Mouse (Mus musculus): Measurements from ENCODE around the gene Mrpl53. TPM values are rescaled to one million over a fixed set of nuclear protein-coding genes. Genes with fewer than 3 reads are reported as not detected.
A peak's percentile ranks its signal among the peaks of the same experiment; 100 is the strongest.

Mrpl53 gene
- polyA plus RNA-seq, 1 experiment, result 91.1 TPM

- Histone ChIP-seq H3K4me3 (ENCODE audit: insufficient read depth, low read depth, low read length) (no peak overlapping the region), H3K4me1 (ENCODE audit: control insufficient read depth, insufficient read depth, low read length) (peaks cover 8% of the 10 kb centered on the region; the same call in 1 of the 2 replicates), H3K27ac (ENCODE audit: insufficient read depth, low read depth, low read length) (no peak overlapping the region), H3K36me3 (ENCODE audit: control insufficient read depth, insufficient read depth, low read length) (no peaks in the 10 kb centered on the region), H3K27me3 (replicated peaks; ENCODE audit: control insufficient read depth, insufficient read depth, low read length) (no peaks in the 10 kb centered on the region)
- DNase-seq, result no peak
- 87% methylated on average over 6 of the region's 6 CpGs for WGBS
- no peak for TF ChIP-seq POLR2A (IDR thresholded peaks at IDR 0.05; ENCODE audit: low read depth, low read length)
- TF ChIP-seq CTCF (conservative IDR thresholded peaks at IDR 0.05; ENCODE audit: insufficient read depth, insufficient read length, low read depth, low read length), result no peak
Observed at GRCm38 (mm10) chr6:83095968-83096367, 12.9 kb upstream of the Mrpl53 start.

GRCm38 (mm10) chr6:83098411-83098810 lies 10.4 kb upstream of the Mrpl53 start:
- Histone ChIP-seq H3K27me3 (replicated peaks; ENCODE audit: control insufficient read depth, insufficient read depth, low read length) (no peaks in the 10 kb centered on the region), H3K4me1 (ENCODE audit: control insufficient read depth, insufficient read depth, low read length) (peaks cover 19% of the 10 kb centered on the region), H3K27ac (ENCODE audit: insufficient read depth, low read depth, low read length) (no peak overlapping the region), H3K36me3 (ENCODE audit: control insufficient read depth, insufficient read depth, low read length) (no peaks in the 10 kb centered on the region), H3K4me3 (ENCODE audit: insufficient read depth, low read depth, low read length) (no peak overlapping the region)
- peak; percentile 91 for DNase-seq
- 27% methylated on average over 2 of the region's 2 CpGs for WGBS
- no peak for TF ChIP-seq POLR2A (IDR thresholded peaks at IDR 0.05; ENCODE audit: low read depth, low read length)
- TF ChIP-seq CTCF (conservative IDR thresholded peaks at IDR 0.05; ENCODE audit: insufficient read depth, insufficient read length, low read depth, low read length), result no peak

- Histone ChIP-seq H3K27me3 (replicated peaks; ENCODE audit: control insufficient read depth, insufficient read depth, low read length) (no peaks in the 10 kb centered on the region), H3K4me3 (ENCODE audit: insufficient read depth, low read depth, low read length) (peak within 1 kb of the TSS; percentile 84), H3K36me3 (ENCODE audit: control insufficient read depth, insufficient read depth, low read length) (no peaks in the 10 kb centered on the region), H3K4me1 (ENCODE audit: control insufficient read depth, insufficient read depth, low read length) (peaks cover 19% of the 10 kb centered on the region), H3K27ac (ENCODE audit: insufficient read depth, low read depth, low read length) (peak within 1 kb of the TSS; percentile 79)
- WGBS, result under 1% methylated on average over 25 of the region's 25 CpGs
- TF ChIP-seq POLR2A (IDR thresholded peaks at IDR 0.05; ENCODE audit: low read depth, low read length) (no peak), CTCF (conservative IDR thresholded peaks at IDR 0.05; ENCODE audit: insufficient read depth, insufficient read length, low read depth, low read length) (peak; percentile 75)
- peak; percentile 96 for DNase-seq
Observed at GRCm38 (mm10) chr6:83101316-83101687, 7.5 kb upstream of the Mrpl53 start, which contains the start of the genes Ccdc142 and Gm42688. Ccdc142 (plus strand) TSS chr6:83101601. Gm42688 (plus strand) TSS chr6:83101617.

GRCm38 (mm10) chr6:83101688-83102556 lies 6.9 kb upstream of the Mrpl53 start:
- H3K36me3 ChIP-seq (ENCODE audit: control insufficient read depth, insufficient read depth, low read length), result no peaks in the 10 kb centered on the region
- WGBS, result under 1% methylated on average over 74 of the region's 74 CpGs
- peak overlapping the region; percentile 78 for H3K27ac ChIP-seq (ENCODE audit: insufficient read depth, low read depth, low read length)
- H3K27me3 ChIP-seq (replicated peaks; ENCODE audit: control insufficient read depth, insufficient read depth, low read length), result no peaks in the 10 kb centered on the region
- TF ChIP-seq CTCF (conservative IDR thresholded peaks at IDR 0.05; ENCODE audit: insufficient read depth, insufficient read length, low read depth, low read length) (peak; percentile 29; the same call in 1 of the 2 replicates), POLR2A (IDR thresholded peaks at IDR 0.05; ENCODE audit: low read depth, low read length) (peak; percentile 13)
- peak overlapping the region; percentile 84 for H3K4me3 ChIP-seq (ENCODE audit: insufficient read depth, low read depth, low read length)
- DNase-seq, result peak; percentile 73
- peaks cover 19% of the 10 kb centered on the region for H3K4me1 ChIP-seq (ENCODE audit: control insufficient read depth, insufficient read depth, low read length)

- H3K4me3 ChIP-seq (ENCODE audit: insufficient read depth, low read depth, low read length), result no peak overlapping the region
- no peaks in the 10 kb centered on the region for H3K27me3 ChIP-seq (replicated peaks; ENCODE audit: control insufficient read depth, insufficient read depth, low read length)
- H3K36me3 ChIP-seq (ENCODE audit: control insufficient read depth, insufficient read depth, low read length), result no peaks in the 10 kb centered on the region
- H3K27ac ChIP-seq (ENCODE audit: insufficient read depth, low read depth, low read length), result no peak overlapping the region
- WGBS, result 62% methylated on average over 11 of the region's 11 CpGs
- TF ChIP-seq CTCF (conservative IDR thresholded peaks at IDR 0.05; ENCODE audit: insufficient read depth, insufficient read length, low read depth, low read length), result no peak
- TF ChIP-seq POLR2A (IDR thresholded peaks at IDR 0.05; ENCODE audit: low read depth, low read length), result no peak
- peaks cover 22% of the 10 kb centered on the region for H3K4me1 ChIP-seq (ENCODE audit: control insufficient read depth, insufficient read depth, low read length)
- DNase-seq, result no peak
Observed at GRCm38 (mm10) chr6:83103130-83103650, 5.7 kb upstream of the Mrpl53 start.

GRCm38 (mm10) chr6:83104158-83104557 lies 4.7 kb upstream of the Mrpl53 start:
- H3K4me3 ChIP-seq (ENCODE audit: insufficient read depth, low read depth, low read length), result no peak overlapping the region
- no peak for DNase-seq
- H3K27me3 ChIP-seq (replicated peaks; ENCODE audit: control insufficient read depth, insufficient read depth, low read length), result no peaks in the 10 kb centered on the region
- H3K36me3 ChIP-seq (ENCODE audit: control insufficient read depth, insufficient read depth, low read length), result no peaks in the 10 kb centered on the region
- H3K4me1 ChIP-seq (ENCODE audit: control insufficient read depth, insufficient read depth, low read length), result peaks cover 22% of the 10 kb centered on the region
- TF ChIP-seq POLR2A (IDR thresholded peaks at IDR 0.05; ENCODE audit: low read depth, low read length) (no peak), CTCF (conservative IDR thresholded peaks at IDR 0.05; ENCODE audit: insufficient read depth, insufficient read length, low read depth, low read length) (no peak)
- no peak overlapping the region for H3K27ac ChIP-seq (ENCODE audit: insufficient read depth, low read depth, low read length)
- WGBS, result 66% methylated on average over 4 of the region's 4 CpGs

Measured in kidney, adult 2 months (tissue).